Mouse (Mus musculus): ENCODE measurements around the gene Glipr1l3. TPM values are rescaled to one million over a fixed set of nuclear protein-coding genes. Genes with fewer than 3 reads are reported as not detected.
"Not testable (repeated sequence)": the region's sequence is repeated elsewhere in the genome, so short reads cannot be mapped to it uniquely, and the experiment has no call there.

Gene Glipr1l3
- total RNA-seq (2015; ENCODE audit: low replicate concordance), result not detected in 2 replicates
- total RNA-seq (2017; ENCODE audit: low replicate concordance), result not detected in 2 replicates

- ATAC-seq (replicated peaks; ENCODE audit: low FRiP score, poor library complexity, severe bottlenecking), result not testable (repeated sequence)
Measured at GRCm38 (mm10) chr10:112159882-112160560, at the start of gene Glipr1l3. Glipr1l3 (minus strand) TSS chr10:112160327.

GRCm38 (mm10) chr10:112203463-112203862, 43.3 kb upstream of the Glipr1l3 start:
- ATAC-seq (replicated peaks; ENCODE audit: low FRiP score, poor library complexity, severe bottlenecking), result no peak

GRCm38 (mm10) chr10:112193919-112194318, 33.8 kb upstream of the Glipr1l3 start:
- not testable (repeated sequence) for ATAC-seq (replicated peaks; ENCODE audit: low FRiP score, poor library complexity, severe bottlenecking)

- ATAC-seq (replicated peaks; ENCODE audit: low FRiP score, poor library complexity, severe bottlenecking), result not testable (repeated sequence)
Measured at GRCm38 (mm10) chr10:112177027-112177426, 16.9 kb upstream of the Glipr1l3 start.

GRCm38 (mm10) chr10:112163168-112163766, 3.1 kb upstream of the Glipr1l3 start, which contains the start of gene Caps2:
Caps2 (plus strand) TSS chr10:112163621.
- no peak for ATAC-seq (replicated peaks; ENCODE audit: low FRiP score, poor library complexity, severe bottlenecking)

- no peak for ATAC-seq (replicated peaks; ENCODE audit: low FRiP score, poor library complexity, severe bottlenecking)
Measured at GRCm38 (mm10) chr10:112139834-112140233, 20.3 kb downstream of the Glipr1l3 start.

- no peak for ATAC-seq (replicated peaks; ENCODE audit: low FRiP score, poor library complexity, severe bottlenecking)
Measured at GRCm38 (mm10) chr10:112138871-112139430, 21.2 kb downstream of the Glipr1l3 start.

- no peak; the same call in 1 of the 2 replicates for ATAC-seq (replicated peaks; ENCODE audit: low FRiP score, poor library complexity, severe bottlenecking)
Measured at GRCm38 (mm10) chr10:112138050-112138870, 21.9 kb downstream of the Glipr1l3 start.

- peak; percentile 65; the same call in 1 of the 2 replicates for ATAC-seq (replicated peaks; ENCODE audit: low FRiP score, poor library complexity, severe bottlenecking)
Measured at GRCm38 (mm10) chr10:112132194-112132593, 27.9 kb downstream of the Glipr1l3 start.

- not testable (repeated sequence) for ATAC-seq (replicated peaks; ENCODE audit: low FRiP score, poor library complexity, severe bottlenecking)
Measured at GRCm38 (mm10) chr10:112127682-112128230, 32.4 kb downstream of the Glipr1l3 start.

GRCm38 (mm10) chr10:112125090-112125489, 35.0 kb downstream of the Glipr1l3 start:
- ATAC-seq (replicated peaks; ENCODE audit: low FRiP score, poor library complexity, severe bottlenecking), result not testable (repeated sequence)

GRCm38 (mm10) chr10:112110401-112110800, 49.7 kb downstream of the Glipr1l3 start:
- no peak for ATAC-seq (replicated peaks; ENCODE audit: low FRiP score, poor library complexity, severe bottlenecking)

GRCm38 (mm10) chr10:112105785-112106184, 54.3 kb downstream of the Glipr1l3 start:
- not testable (repeated sequence) for ATAC-seq (replicated peaks; ENCODE audit: low FRiP score, poor library complexity, severe bottlenecking)

Other genes starting within 250 kb of the Glipr1l3 start
- gene Krr1, start 187.7 kb downstream of the Glipr1l3 start, total RNA-seq (2015; ENCODE audit: low replicate concordance), result 16.8 and 21.6 TPM in 2 replicates
- 6.3 and 12.6 TPM in 2 replicates for gene Krr1, start 187.7 kb downstream of the Glipr1l3 start, total RNA-seq (2017; ENCODE audit: low replicate concordance)
- 62.5 and 76.0 TPM in 2 replicates for gene Glipr1, start 157.7 kb downstream of the Glipr1l3 start, total RNA-seq (2015; ENCODE audit: low replicate concordance)
- 16.2 and 16.6 TPM in 2 replicates for gene Glipr1, start 157.7 kb downstream of the Glipr1l3 start, total RNA-seq (2017; ENCODE audit: low replicate concordance)
- not detected in 2 replicates for gene Glipr1l1, start 100.1 kb downstream of the Glipr1l3 start, total RNA-seq (2015; ENCODE audit: low replicate concordance)
- gene Glipr1l1, start 100.1 kb downstream of the Glipr1l3 start, total RNA-seq (2017; ENCODE audit: low replicate concordance), result not detected in 2 replicates
- gene Glipr1l2, start 77.0 kb downstream of the Glipr1l3 start, total RNA-seq (2015; ENCODE audit: low replicate concordance), result not detected in 2 replicates
- gene Glipr1l2, start 77.0 kb downstream of the Glipr1l3 start, total RNA-seq (2017; ENCODE audit: low replicate concordance), result not detected in 2 replicates
- gene Caps2, start 3.3 kb upstream of the Glipr1l3 start, total RNA-seq (2015; ENCODE audit: low replicate concordance), result not detected in 2 replicates
- not detected in 2 replicates for gene Caps2, start 3.3 kb upstream of the Glipr1l3 start, total RNA-seq (2017; ENCODE audit: low replicate concordance)
- gene Kcnc2, start 110.8 kb upstream of the Glipr1l3 start, total RNA-seq (2015; ENCODE audit: low replicate concordance), result 1.1 TPM in 1 of 2 replicates, not detected in the other
- gene Kcnc2, start 110.8 kb upstream of the Glipr1l3 start, total RNA-seq (2017; ENCODE audit: low replicate concordance), result not detected in 2 replicates